Mouse (Mus musculus) right cerebral cortex, postnatal 25 days (tissue): ENCODE results near the gene Tmem91.
A peak's percentile ranks its signal among the peaks of the same experiment; 100 is the strongest.
"Not testable (repeated sequence)": the region's sequence is repeated elsewhere in the genome, so short reads cannot be mapped to it uniquely, and the experiment has no call there.

Experiments used
- DNase-seq: peaks from one replicate; pipeline ENCODE4 v3.0.0; 2022

Tmem91 gene

DNA sequence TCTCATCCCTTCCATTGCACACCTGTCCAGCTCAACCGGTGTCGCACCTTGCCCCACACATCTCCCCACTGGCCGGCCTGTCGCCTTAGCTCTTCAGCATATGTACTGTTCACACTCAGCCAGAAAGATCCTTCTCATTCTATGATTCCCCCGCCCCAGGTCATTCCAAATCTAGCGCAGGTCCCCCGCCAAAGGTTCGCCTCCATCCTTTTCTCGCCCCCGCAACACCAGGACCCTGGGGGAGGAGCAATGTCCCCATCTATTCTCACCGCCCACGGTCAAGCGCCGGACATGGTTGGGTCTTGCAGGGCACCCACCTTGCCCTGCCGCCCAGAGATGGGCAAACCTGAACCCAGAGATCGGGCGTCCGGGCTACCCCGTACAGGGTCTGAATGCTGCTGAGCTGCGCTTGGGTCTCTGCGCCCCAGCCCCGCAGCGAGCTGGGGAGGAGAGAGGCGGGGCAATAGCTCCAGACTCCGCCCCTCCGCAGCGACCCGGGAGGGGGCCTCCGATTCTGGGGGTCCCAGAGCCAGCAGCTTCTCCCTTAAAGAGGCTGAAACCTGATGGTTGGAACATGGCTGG is at the start of gene Tmem91:
TSS of gene Tmem91 (minus strand) at position 448 of the 582 bp plus-strand sequence.
- DNase-seq, result no peak

DNA sequence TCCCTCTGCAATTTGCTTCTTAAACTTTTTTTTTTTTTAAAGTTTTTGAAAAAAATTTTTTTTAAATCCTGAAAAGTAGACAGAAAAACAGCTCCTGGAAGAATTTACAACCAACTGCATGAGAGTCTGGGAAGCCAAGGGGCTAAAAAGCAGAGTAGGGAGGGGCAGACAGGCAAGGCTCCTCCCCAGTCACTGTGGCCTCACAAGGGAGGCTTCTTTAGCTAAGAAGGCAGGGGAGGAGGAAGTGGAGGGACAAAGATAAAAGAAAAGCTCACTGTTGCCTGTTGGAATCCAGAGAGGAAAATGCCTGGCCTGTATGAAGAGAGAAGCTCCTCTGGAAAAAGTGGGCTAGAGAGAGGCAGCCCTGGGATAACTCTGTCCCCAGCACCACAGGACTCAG is 46.8 kb upstream of the Tmem91 start:
- not testable (repeated sequence) for DNase-seq

DNA sequence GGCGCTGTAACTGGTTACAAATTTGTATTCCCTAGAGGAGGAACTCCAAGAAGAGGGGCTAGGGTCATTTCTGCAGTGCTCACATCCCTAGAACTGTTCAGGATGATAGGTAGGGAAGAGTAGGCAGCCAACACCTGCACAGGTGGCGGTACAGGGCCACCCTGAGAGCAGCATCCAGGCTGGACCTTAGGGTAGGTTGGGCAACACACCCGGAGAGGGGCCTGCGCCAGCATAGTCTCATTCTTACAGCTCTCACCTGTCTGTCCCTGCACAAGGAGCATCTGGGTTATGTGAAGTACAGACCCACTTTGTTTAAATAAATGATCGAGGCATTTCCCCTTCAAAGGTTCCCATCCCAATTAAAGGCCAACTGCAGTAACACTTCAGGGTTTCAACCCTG is 45.8 kb upstream of the Tmem91 start:
- DNase-seq, result no peak

- peak; percentile 73 for DNase-seq
These were observed 45.0 kb upstream of the Tmem91 start for GRCm38 (mm10) chr7:25719761-25720610.

- DNase-seq, result peak; percentile 94
These were observed 43.9 kb upstream of the Tmem91 start, which contains the start of gene Ccdc97 for GRCm38 (mm10) chr7:25718788-25719417. TSS of gene Ccdc97 (minus strand) at chr7:25719088.

DNA sequence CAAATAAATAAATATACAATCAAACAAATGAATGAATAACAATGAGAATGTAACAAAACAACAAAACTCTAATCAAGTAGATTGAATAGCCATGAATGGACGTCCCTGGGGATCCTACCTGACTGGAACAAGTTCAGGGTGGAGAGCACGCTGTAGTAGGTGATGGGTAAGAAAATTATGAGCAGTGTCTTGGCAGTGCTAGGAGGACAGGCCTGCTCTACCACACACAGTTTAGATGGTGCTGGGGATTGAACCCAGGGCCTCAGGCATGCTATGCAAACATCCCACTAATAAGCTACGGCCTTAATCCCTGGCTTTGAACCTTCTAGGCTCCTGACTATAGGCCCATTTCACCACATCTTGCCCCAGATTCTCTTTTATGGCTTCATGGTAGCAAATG is 42.5 kb upstream of the Tmem91 start:
- no peak for DNase-seq

GRCm38 (mm10) chr7:25715731-25716271 is 40.8 kb upstream of the Tmem91 start:
- DNase-seq, result no peak

DNA sequence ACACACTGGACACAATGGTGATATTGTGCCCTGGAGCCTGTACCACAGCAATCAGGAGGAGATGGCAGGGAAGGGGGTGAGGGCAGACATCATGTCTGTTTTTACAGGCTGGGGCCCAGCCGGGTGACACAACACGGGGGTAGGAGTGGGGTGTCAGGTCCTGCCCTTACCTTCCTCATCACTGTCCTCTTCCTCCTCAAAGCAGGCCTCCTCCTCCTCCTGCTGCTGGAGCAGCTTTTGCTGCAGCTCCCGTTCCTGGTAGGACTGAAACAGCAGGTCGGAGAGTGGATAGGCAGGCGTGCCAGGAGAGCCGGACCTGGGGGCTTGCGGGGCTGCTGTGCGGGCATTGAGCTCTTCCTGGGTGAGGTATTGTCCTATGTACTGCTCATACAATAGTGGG is 39.6 kb upstream of the Tmem91 start:
- no peak for DNase-seq

DNA sequence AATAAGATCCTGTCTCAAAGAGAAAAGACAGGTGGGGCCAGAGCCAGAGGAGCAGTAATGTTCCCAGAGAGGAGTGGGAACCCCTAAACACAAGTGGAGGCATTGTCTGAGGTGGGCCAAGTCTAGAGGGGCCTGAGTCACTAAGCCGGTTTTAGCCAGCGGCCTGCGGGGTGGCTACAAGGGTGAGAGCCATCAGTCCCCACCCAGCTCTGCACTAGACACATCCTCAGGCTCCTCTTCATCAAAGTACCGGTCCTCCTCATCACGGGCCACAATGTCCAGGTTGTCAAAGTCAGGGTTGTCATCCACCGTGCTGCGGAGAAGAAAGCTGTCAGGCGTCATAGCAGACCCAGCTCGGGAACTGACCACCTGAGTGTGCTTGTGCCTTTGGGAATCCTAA is 37.8 kb upstream of the Tmem91 start:
- DNase-seq, result no peak

DNA sequence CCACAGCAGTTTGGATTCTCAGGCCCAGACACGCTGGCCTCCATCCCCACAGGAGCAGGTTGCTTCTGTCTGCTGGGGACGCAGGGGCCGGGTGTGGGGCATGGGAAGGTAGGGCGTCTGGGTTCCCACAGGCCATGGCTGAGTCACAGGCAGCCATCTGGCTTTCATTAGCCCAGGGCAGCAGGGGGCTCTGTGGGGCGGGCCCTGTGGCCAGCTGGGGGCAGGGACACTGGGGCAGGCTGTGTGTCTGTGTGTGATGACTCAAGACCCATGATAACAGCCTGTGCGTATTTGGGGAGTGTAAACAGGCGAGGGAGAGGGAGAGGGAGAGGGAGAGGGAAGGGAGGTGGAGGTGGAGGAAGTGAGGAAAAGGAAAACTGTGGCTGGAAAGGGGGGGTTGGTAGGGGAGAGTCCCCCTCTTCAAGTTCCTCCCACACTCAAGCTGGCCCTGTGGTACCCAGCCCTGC is 36.8 kb upstream of the Tmem91 start:
- DNase-seq, result no peak

DNA sequence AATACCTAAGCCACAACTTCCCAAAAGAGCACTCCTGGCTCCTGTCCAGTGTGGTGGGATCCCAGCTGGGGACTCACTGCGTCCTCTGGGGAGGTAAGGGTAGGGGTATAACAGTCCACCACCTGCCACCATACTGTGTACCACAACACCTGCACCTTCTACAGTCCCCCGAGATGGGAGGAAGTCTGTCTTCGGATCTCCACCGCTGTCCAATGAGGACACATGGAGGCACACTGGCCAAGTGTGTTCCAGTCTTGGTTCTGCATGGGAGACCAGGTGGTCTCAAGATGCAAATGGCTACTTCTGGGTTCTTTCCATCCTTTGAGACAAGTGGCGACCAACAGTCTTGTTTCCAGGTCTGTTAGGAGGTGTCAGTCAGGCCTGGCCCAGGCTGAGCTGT is 36.2 kb upstream of the Tmem91 start:
- DNase-seq, result no peak

DNA sequence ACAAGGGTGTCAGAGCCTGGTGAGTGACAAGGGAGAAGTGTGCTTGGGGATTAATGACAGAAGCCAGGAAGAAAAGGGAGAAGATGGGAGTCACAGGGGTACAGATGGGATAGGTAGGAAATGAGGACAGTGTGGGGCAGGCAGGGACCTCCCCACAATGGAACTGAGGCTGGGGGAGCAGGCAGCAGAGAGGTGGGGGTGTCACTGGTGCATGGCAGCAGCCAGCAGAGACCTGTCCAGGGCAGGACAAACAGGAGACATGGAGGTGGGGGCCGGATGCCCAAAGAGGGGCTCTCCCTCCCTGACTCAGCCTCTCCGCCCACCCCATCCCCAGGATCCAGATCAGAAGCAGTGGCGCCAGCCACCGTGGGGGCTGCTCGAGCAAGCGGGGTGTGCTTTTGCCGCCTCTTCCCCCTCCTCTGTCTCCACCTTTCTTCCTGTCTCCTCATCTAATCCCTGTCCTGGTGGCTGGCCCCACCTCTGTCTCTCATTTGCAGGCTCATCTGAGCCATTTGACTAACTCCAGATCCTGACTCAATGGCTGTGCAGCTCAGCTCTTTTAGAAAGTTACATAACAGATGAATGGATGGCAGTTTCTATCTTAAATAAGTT is 35.7 kb upstream of the Tmem91 start:
- peak; percentile 70 for DNase-seq

- DNase-seq, result no peak
These were observed 35.0 kb upstream of the Tmem91 start for GRCm38 (mm10) chr7:25709961-25710360.

DNA sequence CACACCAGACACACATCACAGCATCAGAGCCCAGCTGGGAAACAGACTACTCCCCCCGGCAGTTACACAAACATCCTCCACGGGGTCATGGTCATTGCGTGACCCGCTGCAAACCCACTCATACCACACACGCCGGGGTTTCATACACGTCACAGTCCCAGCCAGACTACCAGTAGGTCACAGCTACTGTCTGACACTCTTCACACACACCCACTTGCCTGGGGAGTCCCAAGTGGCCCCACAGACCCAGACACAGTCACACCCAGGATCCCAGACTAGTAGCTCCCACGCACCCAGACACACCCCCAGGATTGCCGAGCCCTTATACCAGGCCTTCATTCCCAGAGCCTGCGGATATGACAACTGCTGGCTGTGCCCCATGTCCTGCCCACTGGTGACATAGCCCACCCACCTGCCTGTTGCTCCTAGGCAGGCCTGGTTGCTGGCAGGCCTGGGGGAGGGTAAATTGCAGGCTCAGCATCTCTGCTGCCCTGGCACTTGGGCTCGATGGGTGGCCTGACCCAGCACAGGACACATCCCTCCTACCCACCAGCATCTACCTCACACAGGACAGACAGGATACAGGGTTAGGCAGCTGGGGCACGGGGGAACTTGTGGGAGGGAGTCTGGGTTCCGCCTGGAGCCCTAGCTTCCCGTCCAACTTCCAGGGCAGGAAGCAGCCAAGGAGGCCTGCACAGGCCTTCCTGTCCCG is 32.8 kb upstream of the Tmem91 start:
- no peak for DNase-seq

DNA sequence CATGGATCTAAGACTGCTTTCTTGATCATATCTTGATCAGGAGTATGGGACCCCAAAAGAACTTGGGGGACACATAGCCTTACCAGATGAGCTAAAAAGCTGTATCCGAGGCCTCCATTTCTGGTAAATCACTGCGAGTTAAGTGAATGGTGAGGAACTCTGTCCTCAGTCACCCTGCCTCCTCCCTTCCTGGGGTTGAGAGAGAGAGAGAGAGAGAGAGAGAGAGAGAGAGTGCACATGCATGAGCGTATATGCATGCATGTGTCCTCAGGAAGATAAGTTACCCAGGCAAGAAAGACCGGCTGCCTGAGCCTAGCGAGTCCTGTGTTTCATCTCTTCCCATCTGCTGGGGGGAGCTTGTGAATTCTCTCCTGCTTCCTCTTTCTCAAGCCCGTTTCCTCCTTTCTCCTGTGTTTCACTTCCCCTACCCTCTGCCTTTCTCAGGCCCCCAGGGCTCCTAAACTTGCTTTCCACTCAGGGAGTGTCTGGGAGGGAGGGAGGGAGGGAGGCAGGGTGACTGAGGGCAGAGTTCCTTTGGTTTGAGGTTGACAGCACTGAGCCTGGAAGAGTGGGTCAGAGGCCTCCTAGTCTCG is 31.7 kb upstream of the Tmem91 start:
- no peak for DNase-seq

GRCm38 (mm10) chr7:25705801-25706251 is 30.9 kb upstream of the Tmem91 start:
- no peak for DNase-seq

DNA sequence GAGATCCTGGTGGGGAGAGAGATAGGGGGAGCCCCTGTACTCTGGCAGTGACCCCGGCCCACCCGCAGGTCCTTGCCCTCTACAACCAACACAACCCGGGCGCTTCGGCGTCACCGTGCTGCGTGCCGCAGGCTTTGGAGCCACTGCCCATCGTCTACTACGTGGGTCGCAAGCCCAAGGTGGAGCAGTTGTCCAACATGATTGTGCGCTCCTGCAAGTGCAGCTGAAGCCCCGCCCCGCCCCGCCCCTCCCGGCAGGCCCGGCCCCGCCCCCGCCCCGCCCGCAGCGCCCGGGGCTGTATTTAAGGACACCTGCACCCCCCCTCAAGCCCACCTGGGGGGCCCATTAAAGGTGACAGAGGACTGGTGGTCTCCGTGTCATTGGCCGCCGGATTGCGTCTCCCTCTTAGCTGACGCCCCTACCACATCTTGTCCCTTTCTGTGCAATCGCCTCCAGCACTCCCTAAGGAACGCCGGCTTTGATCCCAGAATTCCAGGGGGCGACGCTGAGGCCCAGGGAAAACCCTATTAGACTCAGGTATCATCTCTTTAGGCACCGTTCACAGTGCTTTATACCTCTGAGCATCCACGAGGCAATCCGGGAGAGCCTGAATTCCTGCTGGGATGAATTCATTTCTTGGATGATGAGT is 29.9 kb upstream of the Tmem91 start:
- no peak for DNase-seq

DNA sequence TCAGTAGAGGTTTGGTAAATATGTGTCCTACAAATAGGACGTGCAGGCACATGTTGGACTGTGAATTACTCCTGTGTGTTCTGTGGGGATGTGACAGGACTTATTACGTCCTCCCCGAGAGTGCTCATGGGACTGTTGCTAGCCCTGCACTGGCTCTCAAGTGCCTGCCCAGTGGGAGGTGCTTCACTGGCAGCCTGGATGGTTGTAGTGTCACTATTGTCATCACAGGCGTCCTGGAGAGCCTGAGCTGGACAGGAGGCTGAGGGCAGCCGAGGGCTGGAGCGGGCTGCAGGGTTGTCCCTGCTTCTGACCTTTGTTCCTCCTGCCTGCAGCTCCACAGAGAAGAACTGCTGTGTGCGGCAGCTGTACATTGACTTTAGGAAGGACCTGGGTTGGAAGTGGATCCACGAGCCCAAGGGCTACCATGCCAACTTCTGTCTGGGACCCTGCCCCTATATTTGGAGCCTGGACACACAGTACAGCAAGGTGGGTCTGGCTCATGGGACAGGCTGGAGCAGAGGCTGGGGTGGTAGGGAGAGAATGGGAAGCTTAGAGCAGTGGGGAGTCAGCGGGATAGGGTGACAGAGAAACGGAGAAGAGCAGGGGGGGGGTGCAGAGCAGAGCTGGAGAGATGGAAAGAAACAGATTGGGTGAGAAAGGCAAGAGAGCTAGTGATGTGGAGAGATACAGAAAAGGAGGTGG is 29.0 kb upstream of the Tmem91 start:
- no peak for DNase-seq

DNA sequence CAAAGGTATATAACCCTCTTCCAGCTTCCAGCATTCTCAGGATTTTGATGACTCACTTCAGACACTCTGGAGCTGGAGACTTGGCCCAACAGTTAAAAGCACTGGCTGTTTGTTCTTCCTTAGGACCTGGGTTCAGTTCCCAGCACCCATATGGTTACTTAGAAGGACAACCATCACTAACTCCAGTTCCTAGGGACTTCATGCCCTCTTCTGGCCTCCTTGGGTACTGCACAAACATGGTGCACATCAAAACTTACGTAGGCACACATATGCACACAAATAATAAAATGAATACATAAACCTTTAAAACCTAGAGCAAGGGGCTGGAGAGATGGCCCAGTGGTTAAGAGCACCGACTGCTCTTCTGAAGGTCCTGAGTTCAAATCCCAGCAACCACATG is 27.4 kb upstream of the Tmem91 start:
- DNase-seq, result no peak

- DNase-seq, result no peak
These were observed 25.8 kb upstream of the Tmem91 start for GRCm38 (mm10) chr7:25700732-25701131.

DNA sequence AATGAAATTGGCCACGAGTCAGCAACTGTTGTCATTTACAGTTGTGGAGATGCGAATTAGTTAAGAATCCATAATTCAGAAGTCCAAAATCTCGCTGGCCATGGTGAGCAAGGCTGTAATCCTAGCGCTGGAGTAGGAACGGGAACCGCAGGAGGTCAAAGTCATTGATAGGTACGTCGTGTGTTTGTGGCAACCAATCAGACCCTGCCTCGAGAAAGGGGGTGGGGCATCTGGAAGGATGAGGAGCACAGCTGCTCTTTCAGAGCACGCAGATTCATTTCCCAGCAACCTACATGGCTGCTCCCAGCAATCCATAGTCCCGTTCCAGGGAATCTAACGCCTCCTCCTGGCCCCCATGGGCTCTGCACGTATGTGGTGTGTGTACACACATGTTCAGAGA is 24.9 kb upstream of the Tmem91 start:
- no peak for DNase-seq
